Mouse (Mus musculus) urinary bladder, adult 18-20 months (tissue): ENCODE data around the gene Ttc34.

Source experiments
- DNase-seq, 2 experiments: peaks; one replicate each; pipeline ENCODE4 v3.0.0; 2022; ENCODE audit warnings: low spot score in 2 of 2, mixed read lengths in 2 of 2

The Ttc34 gene

DNA sequence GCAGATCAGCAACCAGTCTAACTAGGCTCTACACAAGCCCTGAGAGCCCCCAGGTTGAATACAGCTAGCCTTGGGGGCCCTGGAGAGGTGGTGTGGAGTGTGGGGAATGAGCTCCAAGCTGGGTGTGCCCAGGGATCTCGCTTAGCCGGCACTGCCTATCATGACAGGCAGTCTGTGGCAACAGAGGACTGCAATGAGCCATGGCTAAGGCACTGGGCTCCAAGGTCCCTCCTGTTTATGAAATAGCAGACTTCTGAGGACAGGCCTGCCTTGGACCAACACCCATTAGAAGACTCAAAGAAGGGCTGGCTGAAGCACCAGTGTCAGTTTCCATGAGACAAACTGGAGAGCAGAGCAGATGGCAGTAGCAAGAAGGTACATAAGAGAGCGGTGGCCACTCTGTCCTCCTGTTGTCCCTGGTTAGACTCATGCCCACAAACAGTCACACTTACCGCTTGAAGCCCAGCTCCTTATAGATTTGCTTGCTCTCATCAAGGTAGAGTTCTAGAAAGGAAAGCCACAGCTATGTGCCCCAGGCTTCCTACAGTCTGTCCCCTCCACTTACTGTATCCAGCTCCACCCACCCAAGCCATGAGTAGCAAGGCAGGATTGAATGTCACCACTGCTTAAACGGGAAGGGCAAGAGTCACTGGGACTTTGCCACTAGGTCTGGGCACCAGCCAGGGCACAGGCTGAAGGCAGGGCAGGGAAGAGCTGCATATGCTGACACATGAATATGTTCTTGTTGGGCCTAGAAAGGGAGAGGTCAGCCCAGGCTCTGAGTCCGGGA, 60.6 kb downstream of the Ttc34 start:
- no peak for DNase-seq

DNA sequence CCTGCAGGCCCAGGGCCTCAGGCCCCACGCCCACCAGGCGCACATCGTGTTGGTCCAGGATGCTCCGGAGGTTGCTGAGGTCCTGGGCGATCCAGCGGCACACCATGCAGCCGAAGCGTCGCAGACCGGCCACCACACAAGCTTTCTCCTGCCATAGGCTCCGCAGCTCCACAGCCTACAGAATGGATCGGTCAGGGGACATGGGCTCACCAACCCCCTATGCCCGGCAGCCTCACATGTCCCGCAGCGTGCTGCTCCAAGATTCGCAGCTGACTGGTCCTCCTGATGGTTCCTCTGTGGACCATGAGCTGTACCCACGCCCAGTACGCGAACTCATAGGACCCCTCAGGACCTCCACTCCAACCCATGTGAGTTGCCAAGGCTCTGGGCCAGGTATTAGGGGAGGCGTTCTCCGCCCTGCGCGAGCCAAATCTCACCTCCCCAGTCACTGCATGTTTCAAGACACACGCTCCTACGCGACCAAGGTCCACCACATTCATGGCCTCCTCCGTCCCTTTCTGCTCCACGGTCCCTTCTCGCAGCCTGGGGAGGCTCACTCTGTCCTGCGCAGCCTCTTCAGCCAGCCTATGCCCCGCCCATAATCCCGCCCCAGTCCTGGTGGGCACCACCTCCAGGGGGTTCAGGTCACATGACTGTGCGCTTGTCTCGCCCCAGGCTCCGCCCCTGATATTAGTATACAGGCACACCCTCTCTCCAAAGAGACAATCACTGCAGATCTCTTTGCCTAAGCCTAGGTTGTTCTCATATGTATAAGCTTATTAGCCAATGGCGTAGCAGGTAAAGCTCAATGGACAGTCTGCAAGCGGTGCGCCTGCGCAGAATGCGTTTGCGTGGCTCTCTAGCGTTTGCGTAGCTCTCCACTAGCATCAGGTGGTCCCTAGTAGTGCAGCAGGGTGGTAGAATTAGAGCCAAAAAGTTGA, 61.5 kb downstream of the Ttc34 start, which contains the start of gene Fam213b:
Fam213b (minus strand) TSS at position 630 of the 941 bp plus-strand sequence.
- DNase-seq = peak; percentile 71 to 76

DNA sequence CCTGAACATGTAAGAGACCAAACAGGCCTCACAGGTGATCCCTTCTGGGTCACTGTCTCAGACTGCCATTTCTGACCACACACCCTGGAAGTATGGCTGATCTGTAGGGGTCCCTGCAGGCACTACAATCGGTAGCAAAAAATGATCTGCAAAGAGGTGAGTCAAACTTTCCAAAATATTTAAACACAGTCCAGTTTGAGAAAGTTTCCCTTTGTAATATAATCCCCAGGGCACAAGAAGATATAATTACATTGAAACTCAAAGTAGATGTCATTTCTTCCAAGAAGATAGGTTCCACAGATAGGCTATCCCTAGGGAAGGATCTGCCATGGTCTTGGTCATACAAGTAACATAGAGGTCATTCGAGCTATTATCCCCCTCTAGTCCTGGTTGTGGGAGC, 65.1 kb downstream of the Ttc34 start:
- DNase-seq = no peak

DNA sequence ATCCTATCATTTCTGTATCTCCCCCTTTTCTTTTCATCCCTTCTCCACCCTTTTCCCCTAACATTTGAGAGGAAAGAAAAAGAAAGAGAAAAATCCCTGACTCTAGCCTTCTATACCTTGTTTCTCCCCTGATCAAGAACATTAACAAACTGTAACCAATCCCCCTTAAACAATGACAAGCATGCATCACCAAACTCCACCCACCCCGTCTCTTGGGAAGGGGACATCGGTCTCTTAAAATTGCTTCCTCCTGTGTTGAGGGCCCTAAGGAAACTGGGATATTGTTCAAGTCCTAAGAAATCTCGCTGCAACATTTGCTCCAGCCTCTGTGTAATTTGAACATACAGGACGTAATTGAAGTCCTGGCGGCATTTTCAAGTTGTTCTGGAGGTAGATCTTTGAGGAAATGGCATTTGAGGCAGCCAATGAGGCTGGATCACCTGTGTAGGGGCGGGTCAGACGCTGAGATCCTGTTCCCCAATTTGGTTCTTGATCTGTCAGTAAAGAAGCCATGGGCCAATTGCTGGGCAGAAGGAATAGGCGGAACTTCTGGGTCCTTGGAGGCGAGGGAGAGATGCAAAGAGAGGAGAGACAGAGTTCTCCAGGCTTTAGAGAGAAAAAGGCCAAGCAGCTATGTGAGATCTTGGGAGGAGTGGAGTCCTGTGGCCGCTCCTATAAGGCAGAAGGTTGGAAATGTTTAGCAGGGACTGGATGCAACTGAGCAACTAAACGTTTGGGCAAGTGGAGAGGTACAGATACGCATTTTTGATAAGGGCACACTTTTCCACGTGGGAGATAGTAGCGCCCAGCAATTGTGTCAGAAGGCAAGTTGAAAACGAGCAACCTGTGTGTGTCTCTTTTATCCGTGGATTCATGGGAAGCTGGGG, 67.2 kb downstream of the Ttc34 start:
- peak; percentile 63 to 77 for DNase-seq

DNA sequence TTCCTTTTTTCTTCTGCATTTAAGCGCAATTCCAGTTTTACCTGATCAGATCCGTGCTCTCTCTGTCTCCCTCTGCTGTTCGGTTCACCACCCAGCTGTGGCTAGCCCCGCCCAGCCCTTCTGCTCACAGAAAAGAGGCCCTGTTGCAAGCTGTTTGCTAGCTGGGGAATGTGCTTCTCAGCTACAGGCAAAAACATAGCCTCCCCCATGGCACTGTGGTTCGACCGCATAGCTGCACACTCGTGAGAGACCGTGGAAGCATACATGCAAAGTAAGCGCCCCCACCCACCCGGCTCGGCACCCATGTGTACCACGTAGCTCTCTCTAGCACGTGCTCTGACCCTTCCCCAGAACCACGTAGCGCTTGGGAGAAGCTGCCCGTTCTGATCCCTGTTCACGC, 70.6 kb downstream of the Ttc34 start:
- DNase-seq = peak in 1 of 2 experiments; percentile 44

DNA sequence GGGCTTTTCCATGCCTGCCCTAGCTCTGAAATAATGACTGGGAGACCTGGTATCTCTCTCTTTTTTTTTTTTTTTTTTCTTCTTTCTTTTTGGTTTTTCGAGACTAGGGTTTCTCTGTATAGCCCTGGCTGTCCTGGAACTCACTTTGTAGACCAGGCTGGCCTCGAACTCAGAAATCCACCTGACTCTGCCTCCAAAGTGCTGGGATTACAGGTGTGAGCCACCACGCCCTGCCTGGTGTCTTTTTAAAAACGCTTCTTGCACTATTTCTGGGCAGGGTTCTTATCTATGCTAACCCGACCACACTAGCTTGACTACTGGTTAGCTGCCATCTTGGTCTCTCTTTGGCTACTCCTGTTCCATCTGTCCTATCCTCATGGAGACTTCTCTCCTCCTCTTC, 71.2 kb downstream of the Ttc34 start:
- DNase-seq = no peak

DNA sequence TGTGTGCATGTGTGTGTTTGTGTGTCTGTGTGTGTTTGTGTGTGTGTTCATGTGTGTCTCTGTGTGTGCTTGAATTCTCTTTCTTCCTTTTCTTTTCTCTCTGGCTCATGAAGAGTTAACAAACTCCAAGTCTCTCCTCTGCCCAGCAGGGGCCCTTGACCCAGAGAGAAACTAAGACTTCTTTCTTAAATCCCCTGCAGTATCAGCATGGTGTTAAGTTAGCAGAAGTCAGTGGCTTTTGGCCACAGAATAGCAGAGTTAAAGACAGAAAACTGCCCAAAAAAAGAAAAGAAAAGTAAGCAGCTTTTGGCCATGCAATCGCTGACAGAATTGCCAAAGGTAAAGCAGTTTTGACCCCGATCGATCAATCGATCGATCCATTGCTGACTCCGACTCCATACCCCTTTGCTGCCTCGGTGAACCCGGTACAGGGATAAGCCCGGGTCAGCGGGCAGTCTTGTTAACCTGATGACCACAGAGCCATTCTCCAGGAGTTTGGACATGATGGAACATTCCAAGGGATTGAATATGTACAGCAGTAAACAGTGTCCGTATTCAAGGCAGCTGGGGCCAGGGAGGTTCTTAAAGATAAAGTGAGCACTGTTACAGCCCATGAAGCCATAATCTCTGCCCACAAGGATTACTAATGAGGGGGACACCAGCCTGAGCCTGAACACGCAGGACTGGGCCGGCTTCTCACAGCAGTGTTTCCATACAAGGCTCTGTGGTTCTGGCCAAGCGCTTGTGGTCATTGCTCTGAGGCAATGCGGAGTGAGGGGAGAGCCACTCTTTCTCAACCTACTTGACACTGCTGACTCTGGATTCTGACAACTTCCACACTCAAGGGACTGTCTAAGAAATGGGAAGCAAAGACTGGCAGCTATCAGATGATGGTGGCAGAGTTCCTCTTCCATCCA, 73.6 kb downstream of the Ttc34 start:
- DNase-seq = no peak

DNA sequence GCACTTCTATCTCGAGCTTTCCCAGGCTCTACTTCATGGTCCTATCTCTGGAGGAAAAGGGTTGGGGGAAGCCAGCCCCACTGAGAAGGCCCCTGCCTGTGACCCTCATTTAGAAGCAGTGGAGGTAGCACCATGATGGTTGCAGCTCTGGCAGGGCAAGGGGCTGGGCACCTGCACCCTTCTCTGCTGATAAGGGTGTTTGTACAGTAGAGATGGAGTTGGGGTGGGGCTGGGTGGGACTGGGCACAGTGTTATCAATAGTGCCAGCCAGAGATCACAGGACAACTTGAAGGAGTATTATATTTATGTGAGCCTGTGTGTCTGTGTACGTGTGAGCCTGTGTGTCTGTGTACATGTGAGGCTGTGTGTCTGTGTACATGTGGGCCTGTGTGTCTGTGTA, 74.4 kb downstream of the Ttc34 start:
- no peak for DNase-seq

DNA sequence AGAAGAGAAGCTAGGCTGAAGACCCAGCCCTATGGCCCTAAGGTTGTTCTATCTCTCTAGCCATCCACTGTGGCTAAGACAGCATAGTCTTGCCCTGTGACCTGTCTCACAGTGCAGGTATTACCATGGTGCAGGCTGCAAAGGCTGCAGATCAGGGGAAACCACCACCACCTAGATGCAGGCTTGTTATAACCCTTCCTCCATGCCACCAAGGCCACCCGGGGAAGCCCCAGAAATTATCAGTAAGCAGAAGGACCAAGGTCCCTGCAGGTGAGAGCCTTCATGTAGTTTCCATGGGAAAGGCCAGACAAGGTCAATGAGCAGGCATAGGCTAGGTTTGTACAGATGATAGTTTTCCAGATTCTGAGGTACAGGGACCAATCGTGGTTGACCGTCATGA, 76.6 kb downstream of the Ttc34 start:
- no peak for DNase-seq

DNA sequence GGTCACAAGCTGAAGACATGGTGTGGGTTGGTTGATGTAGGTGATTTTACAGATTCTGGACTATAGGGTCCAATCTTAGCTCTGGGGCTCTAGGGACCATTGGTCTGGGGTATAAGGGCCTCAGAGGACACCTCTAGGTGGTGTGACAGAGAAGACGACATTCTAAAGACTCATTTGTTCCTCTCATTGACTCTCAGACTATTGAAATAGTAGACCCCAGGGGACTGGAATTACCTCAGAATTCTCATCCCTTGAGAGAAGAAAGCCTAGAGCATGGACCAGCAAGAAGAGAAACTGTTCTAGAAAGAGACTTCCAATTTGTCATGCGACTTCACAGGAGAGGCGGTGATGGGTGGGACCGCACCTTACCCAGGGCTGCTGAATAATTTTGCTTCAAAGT, 77.0 kb downstream of the Ttc34 start:
- no peak for DNase-seq

DNA sequence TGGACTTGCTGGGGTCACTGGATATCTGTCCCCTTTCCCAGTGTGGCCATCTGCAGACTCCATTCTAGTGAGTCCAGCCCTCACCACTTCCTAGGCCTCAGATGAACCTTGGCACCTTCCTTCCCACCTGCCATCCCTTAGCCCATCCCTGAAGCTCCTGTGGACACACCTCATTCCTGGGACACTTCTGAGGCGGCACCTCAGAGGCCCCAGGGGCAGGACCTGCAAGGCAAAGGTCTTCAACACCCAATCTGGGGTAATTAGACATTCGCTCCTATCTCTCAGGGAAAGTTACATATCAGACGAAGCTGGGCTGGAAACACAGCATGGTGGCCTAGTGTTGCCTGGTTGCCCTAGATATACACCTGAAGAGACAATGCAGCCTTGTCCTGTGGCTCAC, 77.4 kb downstream of the Ttc34 start:
- DNase-seq = no peak

DNA sequence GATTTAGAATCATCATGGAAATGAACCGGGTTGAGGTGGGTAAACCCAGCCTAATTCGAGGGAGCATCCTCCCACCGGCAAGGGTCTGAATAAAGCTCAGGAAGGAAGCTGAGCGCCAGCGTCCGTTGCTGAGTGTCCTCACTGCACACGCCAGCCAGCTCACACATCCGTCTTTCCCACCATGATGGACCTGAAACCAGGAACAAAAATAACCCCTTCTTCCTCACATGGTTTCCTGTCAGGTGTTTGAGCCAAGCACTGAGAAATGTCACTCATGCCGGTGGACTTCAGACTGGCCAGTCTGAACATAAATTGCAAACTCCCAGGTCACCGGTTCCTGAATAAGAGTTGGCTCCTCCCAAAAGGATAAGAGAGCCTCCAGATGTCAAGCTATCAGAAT, 78.0 kb downstream of the Ttc34 start:
- no peak for DNase-seq

DNA sequence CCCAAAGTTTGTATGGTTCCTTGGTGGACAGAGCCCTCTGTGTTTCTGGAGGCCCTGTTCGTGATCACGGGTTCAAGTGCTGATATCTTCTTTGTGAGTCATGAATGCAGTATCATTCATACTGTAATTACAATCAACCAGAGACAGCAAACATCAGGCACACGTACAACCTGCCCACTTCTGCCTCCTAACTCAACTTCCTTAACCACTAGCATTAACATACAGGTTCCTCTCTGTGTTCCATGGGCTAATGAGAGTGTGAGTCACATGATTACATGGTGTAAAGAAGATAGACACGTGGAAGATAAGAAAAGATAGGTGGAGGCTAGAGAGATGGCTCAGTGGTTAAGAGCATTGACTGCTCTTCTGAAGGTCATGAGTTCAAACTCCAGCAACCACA, 79.4 kb downstream of the Ttc34 start:
- no peak for DNase-seq
